Mouse (Mus musculus) spleen, adult 2 months (tissue): ENCODE data around the gene Pear1.

Experiments used
- CTCF ChIP-seq: fragments of 200-500 bp; IDR thresholded peaks from 2 replicates; pipeline ENCODE4 v1.5.1; 2011; ENCODE audit warnings: mild to moderate bottlenecking, inconsistent platforms; ENCODE audit not compliant: insufficient read depth, insufficient read length, insufficient replicate concordance; ENCODE audit errors: extremely low read depth
- POLR2A ChIP-seq: fragments of 200-500 bp; IDR thresholded peaks from 2 replicates; pipeline ENCODE4 v1.6.1; 2011; ENCODE audit warnings: low read depth, low read length, inconsistent platforms

DNA sequence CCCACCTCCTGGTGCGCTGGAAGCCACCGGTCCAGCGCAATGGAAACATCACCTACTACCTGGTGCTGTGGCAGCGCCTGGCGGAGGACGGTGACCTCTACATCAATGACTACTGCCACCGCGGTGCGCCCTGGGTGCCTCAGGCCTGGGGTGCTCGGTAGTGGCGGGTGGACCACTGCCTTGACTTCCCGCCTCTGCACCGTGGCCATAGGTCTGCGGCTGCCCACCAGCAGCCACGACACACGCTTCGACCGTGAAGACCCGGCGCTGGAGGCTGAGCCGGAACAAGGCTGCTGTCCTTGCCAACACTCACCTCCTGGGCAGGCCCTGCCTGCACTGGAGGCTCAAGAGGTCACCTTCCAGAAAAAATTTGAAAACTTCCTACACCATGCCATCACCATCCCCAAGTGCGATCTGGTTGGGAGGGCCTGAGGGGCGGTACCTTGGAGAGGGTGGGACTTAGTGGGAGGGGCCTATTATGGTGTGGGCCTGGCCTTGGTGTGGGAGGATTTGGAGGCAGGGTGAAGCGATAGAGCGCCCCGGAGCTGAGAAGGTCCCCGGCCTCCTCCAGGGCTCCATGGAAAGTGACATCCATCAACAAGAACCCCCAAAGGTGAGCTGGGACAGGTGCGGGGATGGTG is 14.7 kb downstream of the Pear1 start:
- no peak for TF ChIP-seq CTCF
- TF ChIP-seq POLR2A = no peak
